Mouse (Mus musculus) CH12.LX (cell line): ENCODE results near the gene Olfr583.

Experiments
- CHD1 ChIP-seq: IDR thresholded peaks from 2 replicates; pipeline ENCODE4 v1.6.1; 2012; ENCODE audit warnings: low read depth, low read length, improper control_type of control experiment, inconsistent platforms
- CTCF ChIP-seq, 2 experiments: IDR thresholded peaks in 1 of 2; conservative IDR thresholded peaks in 1 of 2; 2 replicates each; pipeline ENCODE4 v1.5.1; 2011 to 2012; ENCODE audit warnings: low read depth in 2 of 2, low read length in 2 of 2, improper control_type of control experiment in 1 of 2, inconsistent platforms in 1 of 2, mild to moderate bottlenecking in 1 of 2, moderate library complexity in 1 of 2
- E2F4 ChIP-seq: IDR thresholded peaks from 2 replicates; pipeline ENCODE4 v1.6.1; 2011; ENCODE audit warnings: low read depth, low read length, improper control_type of control experiment; ENCODE audit not compliant: insufficient replicate concordance
- EP300 ChIP-seq: IDR thresholded peaks from 2 replicates; pipeline ENCODE4 v1.6.1; 2011; ENCODE audit warnings: low read length, improper control_type of control experiment

GRCm38 (mm10) chr7:103037724-103038123, 13.4 kb upstream of the Olfr583 start, which contains the start of gene Olfr582:
- TF ChIP-seq EP300 (no peak), E2F4 (no peak), CTCF (conservative IDR thresholded peaks at IDR 0.05 in 1 of 2, IDR thresholded peaks at IDR 0.05 in 1 of 2; ENCODE audit: low read depth in 2 of 2, low read length in 2 of 2) (no peak), CHD1 (no peak)
